Mouse (Mus musculus) hindbrain, embryonic 16.5 days (tissue): ENCODE measurements around the gene Cyp24a1. TPM values are rescaled to one million over a fixed set of nuclear protein-coding genes. Genes with fewer than 3 reads are reported as not detected.

ENCODE experiments used
- ATAC-seq: fragments of 200-750 bp; cut with Nextera tagmentation; 2 replicates; pipeline ENCODE4 v1.8.0; 2017; ENCODE audit warnings: moderate TSS enrichment, moderate library complexity
- H3K27ac ChIP-seq: fragments of 300-500 bp; sonication (generic); 2 replicates; pipeline ENCODE4 v1.5.1; 2014; ENCODE audit warnings: low read depth, mild to moderate bottlenecking, control low read depth, low read length, moderate library complexity
- H3K27me3 ChIP-seq: fragments of 300-500 bp; sonication (generic); replicated peaks from 2 replicates; pipeline ENCODE4 v1.6.1; 2014; ENCODE audit warnings: low read length; ENCODE audit not compliant: control insufficient read depth, insufficient read depth
- H3K36me3 ChIP-seq: fragments of 300-500 bp; sonication (generic); 2 replicates; pipeline ENCODE4 v1.6.1; 2014; ENCODE audit warnings: mild to moderate bottlenecking, low read length, moderate library complexity, mixed read lengths; ENCODE audit not compliant: control insufficient read depth, insufficient read depth
- H3K4me1 ChIP-seq: fragments of 300-500 bp; sonication (generic); 2 replicates; pipeline ENCODE4 v1.6.1; 2014; ENCODE audit warnings: low read depth, low read length; ENCODE audit not compliant: control insufficient read depth, insufficient read depth
- H3K4me2 ChIP-seq: fragments of 300-500 bp; sonication (generic); 2 replicates; pipeline ENCODE4 v1.6.1; 2014; ENCODE audit warnings: mild to moderate bottlenecking, low read length, control low read depth, moderate library complexity
- H3K4me3 ChIP-seq: fragments of 300-500 bp; sonication (generic); 2 replicates; pipeline ENCODE4 v1.5.1; 2014; ENCODE audit warnings: mild to moderate bottlenecking, low read length, control low read depth, moderate library complexity
- H3K9ac ChIP-seq: fragments of 300-500 bp; sonication (generic); 2 replicates; pipeline ENCODE4 v1.6.1; 2014; ENCODE audit warnings: low read depth, mild to moderate bottlenecking, control low read depth, low read length, moderate library complexity
- H3K9me3 ChIP-seq: fragments of 300-500 bp; sonication (generic); 2 replicates; pipeline ENCODE4 v1.6.1; 2014; ENCODE audit warnings: mild to moderate bottlenecking, low read length, moderate library complexity; ENCODE audit not compliant: control insufficient read depth
- WGBS: fragments of 180-500 bp; shearing (Covaris S2); extraction: QIAGEN DNeasy Blood & Tissue Kit; methylation state at CpG from one replicate; pipeline ENCODE4 v1.1.7; 2014; 5-methylcytosine and 5-hydroxymethylcytosine counted together
- polyA plus RNA-seq: library from polyadenylated mRNA; unstranded; fragments of >200 nt; fragmentation: Nextera tagmentation; extraction: Ambion mirVana; gene quantifications from 2 replicates; pipeline ENCODE4 v1.2.1, GENCODE M21; 2015

Cyp24a1 gene
- polyA plus RNA-seq, 1 experiment from 2014 or later: 0.08 TPM

- WGBS: 91% methylated on average over 3 of the region's 3 CpGs
- no peak overlapping the region for H3K4me3 ChIP-seq
- ATAC-seq: no peak
- H3K36me3 ChIP-seq: no peaks in the 10 kb centered on the region
- H3K9me3 ChIP-seq: no peaks in the 10 kb centered on the region
- H3K27ac ChIP-seq: no peak overlapping the region
- no peak overlapping the region for H3K9ac ChIP-seq
- no peak overlapping the region for H3K4me2 ChIP-seq
- H3K27me3 ChIP-seq: no peaks in the 10 kb centered on the region
- no peaks in the 10 kb centered on the region for H3K4me1 ChIP-seq
Measured at GRCm38 (mm10) chr2:170530256-170530655, 33.3 kb upstream of the Cyp24a1 start.

GRCm38 (mm10) chr2:170529766-170530165, 32.8 kb upstream of the Cyp24a1 start:
- H3K4me3 ChIP-seq: no peak overlapping the region
- ATAC-seq: no peak
- H3K4me2 ChIP-seq: no peak overlapping the region
- WGBS: 85% methylated on average over 7 of the region's 7 CpGs
- no peaks in the 10 kb centered on the region for H3K4me1 ChIP-seq
- no peaks in the 10 kb centered on the region for H3K9me3 ChIP-seq
- H3K9ac ChIP-seq: no peak overlapping the region
- no peaks in the 10 kb centered on the region for H3K36me3 ChIP-seq
- H3K27me3 ChIP-seq: no peaks in the 10 kb centered on the region
- H3K27ac ChIP-seq: no peak overlapping the region

- 88% methylated on average over 16 of the region's 16 CpGs for WGBS
- H3K27me3 ChIP-seq: no peaks in the 10 kb centered on the region
- H3K4me2 ChIP-seq: no peak overlapping the region
- H3K36me3 ChIP-seq: no peaks in the 10 kb centered on the region
- no peaks in the 10 kb centered on the region for H3K9me3 ChIP-seq
- H3K4me1 ChIP-seq: no peaks in the 10 kb centered on the region
- no peak overlapping the region for H3K27ac ChIP-seq
- no peak overlapping the region for H3K4me3 ChIP-seq
- ATAC-seq: no peak
- no peak overlapping the region for H3K9ac ChIP-seq
Measured at GRCm38 (mm10) chr2:170528061-170528460, 31.1 kb upstream of the Cyp24a1 start.

GRCm38 (mm10) chr2:170526513-170526912, 29.6 kb upstream of the Cyp24a1 start:
- Histone ChIP-seq H3K9me3 (no peaks in the 10 kb centered on the region), H3K4me3 (no peak overlapping the region), H3K36me3 (no peaks in the 10 kb centered on the region), H3K27me3 (no peaks in the 10 kb centered on the region), H3K4me2 (no peak overlapping the region), H3K27ac (no peak overlapping the region), H3K4me1 (no peaks in the 10 kb centered on the region), H3K9ac (no peak overlapping the region)
- WGBS: 91% methylated on average over 8 of the region's 8 CpGs
- ATAC-seq: no peak

GRCm38 (mm10) chr2:170520321-170520971, 23.5 kb upstream of the Cyp24a1 start:
- Histone ChIP-seq H3K36me3 (peaks cover 13% of the 10 kb centered on the region; the same call in 1 of the 2 replicates), H3K4me3 (no peak overlapping the region), H3K9ac (no peak overlapping the region), H3K27me3 (no peaks in the 10 kb centered on the region), H3K4me1 (no peaks in the 10 kb centered on the region), H3K27ac (no peak overlapping the region), H3K9me3 (no peaks in the 10 kb centered on the region), H3K4me2 (no peak overlapping the region)
- WGBS: 4% methylated on average over 5 of the region's 7 CpGs
- ATAC-seq: peak; percentile 77

- no peak for ATAC-seq
- Histone ChIP-seq H3K9ac (no peak overlapping the region), H3K4me3 (no peak overlapping the region), H3K36me3 (peaks cover 8% of the 10 kb centered on the region; the same call in 1 of the 2 replicates), H3K4me2 (no peak overlapping the region), H3K9me3 (no peaks in the 10 kb centered on the region), H3K27me3 (no peaks in the 10 kb centered on the region), H3K27ac (no peak overlapping the region), H3K4me1 (peaks cover 20% of the 10 kb centered on the region)
- 93% methylated on average over 12 of the region's 12 CpGs for WGBS
Measured at GRCm38 (mm10) chr2:170513756-170514155, 16.8 kb upstream of the Cyp24a1 start.

- Histone ChIP-seq H3K4me1 (peaks cover 24% of the 10 kb centered on the region), H3K27ac (peak overlapping the region; percentile 82), H3K4me3 (peak overlapping the region; percentile 82), H3K36me3 (no peaks in the 10 kb centered on the region), H3K4me2 (peak overlapping the region; percentile 75), H3K27me3 (no peaks in the 10 kb centered on the region), H3K9me3 (no peaks in the 10 kb centered on the region), H3K9ac (peak overlapping the region; percentile 89)
- 0% methylated on average over 47 of the region's 69 CpGs for WGBS
- ATAC-seq: peak; percentile 71
Measured at GRCm38 (mm10) chr2:170511073-170511891, 14.3 kb upstream of the Cyp24a1 start.

GRCm38 (mm10) chr2:170508821-170509220, 11.9 kb upstream of the Cyp24a1 start:
- H3K9me3 ChIP-seq: no peaks in the 10 kb centered on the region
- H3K4me1 ChIP-seq: peaks cover 23% of the 10 kb centered on the region
- H3K9ac ChIP-seq: peak overlapping the region; percentile 19
- no peaks in the 10 kb centered on the region for H3K36me3 ChIP-seq
- peak overlapping the region; percentile 16 for H3K4me3 ChIP-seq
- WGBS: 2% methylated on average over 12 of the region's 12 CpGs
- 0 out of 2 replicates have a peak, but pooled peaks have one; percentile 12 for ATAC-seq
- peak overlapping the region; percentile 58 for H3K4me2 ChIP-seq
- no peak overlapping the region for H3K27ac ChIP-seq
- no peaks in the 10 kb centered on the region for H3K27me3 ChIP-seq

GRCm38 (mm10) chr2:170507734-170508133, 10.8 kb upstream of the Cyp24a1 start:
- WGBS: 6% methylated on average over 10 of the region's 10 CpGs
- ATAC-seq: peak; percentile 54
- peaks cover 12% of the 10 kb centered on the region for H3K4me1 ChIP-seq

More at GRCm38 (mm10) chr2:170507734-170508133, 10.8 kb upstream of the Cyp24a1 start:
- Histone ChIP-seq H3K4me2 (no peak overlapping the region), H3K36me3 (no peaks in the 10 kb centered on the region), H3K9me3 (no peaks in the 10 kb centered on the region), H3K9ac (no peak overlapping the region), H3K4me3 (no peak overlapping the region), H3K27ac (no peak overlapping the region), H3K27me3 (no peaks in the 10 kb centered on the region)
